Mouse (Mus musculus) ZHBTc4 (cell line): ENCODE results near the gene Ccsap.
A peak's percentile ranks its signal among the peaks of the same experiment; 100 is the strongest.

Source experiments
- DNase-seq: peaks from one replicate; pipeline ENCODE4 v3.0.0-alpha.2; 2011; ENCODE audit warnings: low read depth, low spot score

Ccsap gene

DNA sequence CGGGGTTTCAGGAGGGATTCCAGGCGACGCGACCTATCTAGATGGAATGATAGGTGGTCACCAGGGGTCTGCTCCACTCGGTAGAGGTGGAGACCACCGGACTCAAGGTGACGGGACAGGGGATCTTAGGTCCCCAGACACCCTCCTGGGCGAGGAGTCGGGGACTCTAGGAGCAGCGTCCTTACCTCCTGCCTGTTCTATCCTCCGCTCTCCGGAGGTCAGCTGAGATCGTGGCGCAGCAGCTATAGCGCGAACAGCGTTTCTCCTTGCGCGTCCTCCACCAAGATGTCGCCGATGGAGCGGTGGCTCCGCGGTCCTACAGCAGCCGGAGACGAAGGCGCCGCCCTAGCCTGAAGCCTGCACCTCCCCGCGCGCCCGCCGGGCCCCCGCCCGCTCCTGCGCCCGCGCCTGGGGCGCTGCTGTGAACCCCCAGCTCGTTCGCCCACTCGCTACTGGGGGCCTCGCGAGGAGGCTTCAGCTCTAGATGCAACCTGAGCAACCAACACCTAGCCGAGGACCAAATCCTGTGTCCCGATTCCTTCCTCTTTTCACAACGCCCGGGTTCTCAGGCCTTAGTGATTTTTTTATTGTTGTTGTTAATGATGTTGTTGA is at the start of gene Ccsap:
TSS of gene Ccsap (minus strand) at position 562 of the 612 bp plus-strand sequence.
- DNase-seq, result no peak

DNA sequence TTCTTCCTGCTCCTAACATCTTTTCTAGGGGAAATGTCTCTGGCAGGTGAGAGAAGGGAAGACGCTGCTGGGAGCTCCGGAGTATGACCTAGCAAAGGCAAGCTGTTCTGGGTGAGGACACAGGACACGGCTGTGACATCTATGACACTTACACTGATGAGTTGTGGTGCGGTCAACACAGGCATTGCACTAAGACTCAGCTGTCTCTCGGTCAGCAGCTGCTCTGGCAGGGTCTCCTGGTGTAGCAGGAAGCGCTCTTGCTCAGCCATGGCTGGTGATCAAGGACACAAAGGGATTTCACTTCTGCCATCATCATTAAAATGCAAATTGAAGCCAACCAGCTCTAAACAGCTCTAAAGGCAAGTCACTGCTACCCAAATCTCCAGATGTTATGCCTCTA is 47.6 kb upstream of the Ccsap start:
- DNase-seq, result no peak

DNA sequence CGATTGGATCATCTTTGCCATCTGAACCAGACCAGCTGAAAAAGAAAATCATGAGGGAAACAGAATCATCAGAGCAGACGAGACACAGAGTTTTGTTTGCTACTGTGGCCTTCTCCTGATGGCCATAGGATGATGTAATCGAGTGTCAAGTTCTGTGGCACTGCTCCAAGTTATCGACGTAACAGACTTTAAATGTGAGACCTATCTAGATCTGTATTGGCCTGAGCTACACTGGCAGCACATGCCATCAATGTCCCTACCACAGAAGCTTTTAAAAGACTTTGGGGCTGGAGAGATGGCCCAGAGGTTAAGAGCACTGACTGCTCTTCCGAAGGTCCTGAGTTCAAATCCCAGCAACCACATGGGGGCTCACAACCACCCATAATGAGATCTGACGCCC is 42.6 kb upstream of the Ccsap start:
- no peak for DNase-seq

DNA sequence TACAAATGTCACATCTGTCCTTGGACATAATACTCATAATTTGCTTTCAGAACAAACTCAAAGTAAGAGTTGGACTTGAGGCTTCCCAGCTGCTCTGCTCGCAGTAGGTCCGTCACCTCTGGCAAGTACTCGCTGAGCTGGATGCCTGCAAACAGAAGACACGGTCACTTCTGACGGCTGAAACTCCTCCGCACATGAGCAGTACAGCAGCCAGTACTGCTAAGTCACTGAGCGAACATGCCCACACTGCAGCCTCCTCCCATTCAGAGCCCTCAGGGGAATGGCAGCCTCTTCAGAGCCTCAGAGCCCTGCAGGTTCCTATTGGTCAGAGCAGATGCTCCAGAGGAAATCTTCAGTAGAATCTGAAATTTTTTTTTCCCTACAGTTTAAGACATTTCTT is 39.4 kb upstream of the Ccsap start:
- no peak for DNase-seq

DNA sequence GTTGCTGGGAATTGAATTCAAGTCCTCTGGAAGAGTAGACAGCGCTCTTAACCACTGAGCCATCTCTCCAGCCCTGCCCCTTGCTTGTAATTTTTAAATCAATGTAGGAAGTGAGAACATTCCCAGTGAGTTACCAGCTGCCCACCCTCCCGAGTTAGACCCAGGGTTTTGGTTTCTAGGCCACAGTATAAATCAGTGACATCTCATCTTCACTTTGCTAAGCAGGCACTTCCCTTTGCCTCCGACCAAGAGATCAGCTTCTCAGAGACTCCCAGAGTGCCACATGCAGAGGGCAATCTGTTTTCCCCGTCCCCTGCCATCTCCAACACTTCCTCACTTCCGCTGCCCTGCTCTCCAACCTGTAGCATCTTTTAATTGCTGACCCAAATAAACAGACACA is 38.6 kb upstream of the Ccsap start:
- no peak for DNase-seq

DNA sequence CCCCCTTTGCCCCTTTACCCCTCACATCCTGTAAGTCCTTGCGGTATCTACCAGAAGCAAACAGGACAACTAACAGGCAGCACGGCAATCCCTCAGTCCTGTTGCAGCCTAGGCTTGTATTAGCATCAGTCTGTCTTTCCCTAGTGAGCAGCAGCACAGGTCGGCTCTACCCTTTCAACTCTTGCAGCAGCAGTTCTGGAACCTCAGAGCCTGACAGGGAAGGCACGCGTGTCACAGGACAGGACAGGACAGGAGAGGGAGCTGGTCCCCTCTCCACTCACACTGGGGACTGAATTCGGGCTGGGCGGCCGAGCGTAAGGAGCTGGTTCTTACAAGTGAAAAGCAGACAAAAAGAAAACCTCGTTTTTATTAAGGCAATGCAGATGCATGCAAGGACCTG is 36.8 kb upstream of the Ccsap start:
- DNase-seq, result no peak

DNA sequence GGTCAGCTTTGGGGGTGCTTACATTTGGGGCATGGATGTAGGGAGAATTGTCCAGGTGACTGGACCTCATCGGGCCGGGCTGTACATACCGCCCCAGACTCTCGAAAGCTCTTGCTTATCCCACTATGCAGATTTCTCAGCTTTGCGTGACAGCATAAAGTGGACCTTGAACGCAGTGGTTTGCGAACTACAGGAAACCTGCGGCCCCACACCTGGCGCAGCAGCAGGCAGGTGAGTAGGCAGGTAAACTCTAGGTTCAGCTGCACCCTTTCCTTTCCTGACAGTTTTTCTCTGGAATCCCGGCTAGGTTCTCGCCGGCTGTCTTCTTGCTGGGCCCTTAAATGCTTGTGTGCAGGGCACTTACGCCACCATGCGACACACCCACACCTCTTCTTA is 36.4 kb upstream of the Ccsap start:
- no peak for DNase-seq

DNA sequence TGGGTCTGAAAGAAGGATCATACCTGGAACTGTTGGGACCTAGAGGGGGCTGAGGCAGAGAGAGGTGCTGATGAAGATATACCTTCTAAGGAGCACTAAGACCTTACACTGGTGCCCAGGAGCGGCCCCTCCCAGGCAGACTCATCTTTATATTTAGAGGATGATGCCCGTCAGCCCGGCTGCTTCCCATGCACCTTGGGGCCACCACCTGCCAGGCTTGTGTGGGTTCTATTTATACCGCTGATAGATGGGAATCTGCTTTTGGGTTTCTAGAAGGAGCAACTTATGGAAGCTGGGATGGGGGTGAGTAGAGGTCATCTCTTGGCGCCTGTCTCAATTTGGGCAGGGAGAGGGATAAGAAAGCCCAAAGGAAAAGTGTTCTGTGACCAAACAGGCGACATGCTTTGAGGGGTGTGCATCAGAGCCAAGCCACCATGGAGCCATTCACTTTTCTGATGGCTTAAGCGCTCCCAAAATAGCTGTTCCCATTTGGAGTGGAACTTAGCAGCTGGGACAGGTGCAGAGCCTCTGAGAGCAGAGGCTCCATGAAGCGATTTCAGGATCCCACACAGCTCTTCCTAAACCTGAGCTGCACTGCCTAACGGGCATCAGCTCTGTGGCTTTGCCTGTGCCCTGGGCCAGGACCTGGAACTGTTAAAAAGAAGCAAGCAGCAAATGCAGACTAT is 35.8 kb upstream of the Ccsap start:
- no peak for DNase-seq

DNA sequence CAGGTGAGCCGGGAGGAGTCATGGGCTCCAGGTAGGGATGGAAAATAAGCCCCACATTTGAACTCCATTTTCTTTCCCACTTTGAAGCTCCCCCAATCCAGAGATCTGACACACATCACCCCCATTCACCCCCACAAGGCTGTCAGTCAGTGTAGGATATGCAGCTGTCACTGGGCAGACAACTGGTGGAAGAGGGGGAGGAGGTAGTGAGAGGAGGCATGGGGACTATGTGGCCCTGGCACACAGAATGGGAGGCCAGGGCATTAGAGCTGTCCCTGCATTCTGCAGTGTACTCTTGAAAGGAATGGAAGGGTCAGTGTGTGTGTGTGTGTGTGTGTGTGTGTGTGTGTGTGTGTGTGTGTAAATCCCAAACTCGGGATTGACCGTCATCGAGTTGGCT is 35.2 kb upstream of the Ccsap start:
- no peak for DNase-seq

DNA sequence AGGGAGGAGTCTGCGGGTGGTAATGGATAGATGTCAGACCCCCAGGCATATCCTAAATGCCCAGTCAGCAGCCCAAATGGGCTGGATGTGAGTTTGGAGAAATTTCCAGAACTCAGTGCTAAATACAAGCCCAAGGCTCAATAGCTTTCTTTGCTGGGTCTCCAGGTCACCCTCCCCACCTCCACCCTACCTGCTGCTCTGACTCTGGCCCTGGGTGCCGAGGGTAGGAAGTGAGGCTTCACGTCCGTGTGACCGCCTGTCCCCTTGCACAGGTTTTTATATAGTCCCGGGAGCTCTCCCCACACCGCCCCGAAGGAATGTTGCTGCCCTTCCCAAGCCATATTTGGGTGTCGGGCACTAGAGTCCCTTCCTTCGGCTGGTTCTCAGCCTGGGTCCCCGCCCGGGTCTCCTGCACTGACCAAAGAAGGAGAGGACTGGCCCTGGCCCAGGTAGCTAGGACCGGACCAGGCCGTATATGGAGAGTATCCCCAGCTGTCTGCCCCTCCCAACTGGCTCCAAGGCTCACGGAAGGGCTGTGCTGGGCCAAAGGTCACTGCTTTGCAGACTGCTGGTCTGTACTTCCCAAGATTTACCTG is 34.6 kb upstream of the Ccsap start, which contains the start of gene Acta1:
TSS of gene Acta1 (minus strand) at position 250 of the 596 bp plus-strand sequence.
- DNase-seq, result no peak

DNA sequence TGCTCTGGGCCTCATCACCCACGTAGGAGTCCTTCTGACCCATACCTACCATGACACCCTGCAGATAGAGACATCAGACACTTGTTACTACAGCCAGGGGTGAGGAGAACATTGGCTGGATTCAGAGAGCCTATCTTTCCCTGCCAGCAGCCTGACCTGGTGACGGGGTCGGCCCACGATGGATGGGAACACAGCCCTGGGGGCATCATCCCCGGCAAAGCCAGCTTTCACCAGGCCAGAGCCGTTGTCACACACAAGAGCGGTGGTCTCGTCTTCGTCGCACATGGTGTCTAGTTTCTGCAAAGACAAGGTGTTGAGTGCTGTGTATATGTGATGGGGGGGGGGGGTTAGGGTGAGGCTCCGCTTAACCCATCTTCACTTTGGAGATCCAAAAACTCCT is 33.4 kb upstream of the Ccsap start:
- DNase-seq, result no peak

DNA sequence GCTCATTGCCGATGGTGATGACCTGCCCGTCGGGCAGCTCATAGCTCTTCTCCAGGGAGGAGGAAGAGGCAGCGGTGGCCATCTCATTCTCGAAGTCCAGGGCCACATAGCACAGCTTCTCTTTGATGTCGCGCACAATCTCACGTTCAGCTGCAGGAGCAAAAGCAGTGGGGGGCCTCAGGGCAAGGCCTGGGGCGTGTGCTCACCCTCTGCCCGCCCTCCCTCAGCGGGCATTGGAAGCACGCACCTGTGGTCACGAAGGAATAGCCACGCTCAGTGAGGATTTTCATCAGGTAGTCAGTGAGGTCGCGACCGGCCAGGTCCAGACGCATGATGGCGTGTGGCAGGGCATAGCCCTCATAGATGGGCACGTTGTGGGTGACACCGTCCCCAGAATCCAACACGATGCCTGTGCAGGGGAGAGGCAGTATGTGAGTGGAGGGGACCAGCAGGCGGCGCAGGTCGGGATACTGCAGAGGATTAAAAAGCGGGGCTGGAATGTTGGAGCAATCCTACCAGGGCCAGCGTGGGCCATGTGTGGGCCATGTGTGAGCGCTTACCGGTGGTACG is 32.7 kb upstream of the Ccsap start:
- peak; percentile 34 for DNase-seq

DNA sequence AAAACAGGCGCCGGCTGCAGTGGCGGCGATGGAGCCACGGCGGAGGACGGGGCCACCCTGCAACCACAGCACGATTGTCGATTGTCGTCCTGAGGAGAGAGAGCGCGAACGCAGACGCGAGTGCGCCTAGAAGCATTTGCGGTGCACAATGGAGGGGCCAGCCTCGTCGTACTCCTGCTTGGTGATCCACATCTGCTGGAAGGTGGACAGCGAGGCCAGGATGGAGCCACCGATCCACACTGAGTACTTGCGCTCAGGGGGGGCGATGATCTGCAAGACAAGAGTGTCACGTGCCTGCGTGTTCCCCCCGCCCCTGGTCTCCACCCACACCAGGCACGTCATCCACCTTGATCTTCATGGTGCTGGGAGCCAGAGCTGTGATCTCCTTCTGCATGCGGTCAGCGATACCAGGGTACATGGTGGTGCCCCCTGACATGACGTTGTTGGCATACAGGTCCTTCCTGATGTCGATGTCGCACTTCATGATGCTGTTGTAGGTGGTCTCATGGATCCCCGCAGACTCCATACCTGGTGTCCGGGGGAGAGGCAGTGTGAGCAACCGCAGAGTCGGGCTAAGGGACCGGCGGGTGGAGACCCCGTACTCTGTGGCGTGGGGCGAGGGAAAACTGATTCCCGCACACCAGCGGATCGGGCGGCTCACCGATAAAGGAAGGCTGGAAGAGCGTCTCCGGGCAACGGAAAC is 32.0 kb upstream of the Ccsap start:
- peak; percentile 45 for DNase-seq

DNA sequence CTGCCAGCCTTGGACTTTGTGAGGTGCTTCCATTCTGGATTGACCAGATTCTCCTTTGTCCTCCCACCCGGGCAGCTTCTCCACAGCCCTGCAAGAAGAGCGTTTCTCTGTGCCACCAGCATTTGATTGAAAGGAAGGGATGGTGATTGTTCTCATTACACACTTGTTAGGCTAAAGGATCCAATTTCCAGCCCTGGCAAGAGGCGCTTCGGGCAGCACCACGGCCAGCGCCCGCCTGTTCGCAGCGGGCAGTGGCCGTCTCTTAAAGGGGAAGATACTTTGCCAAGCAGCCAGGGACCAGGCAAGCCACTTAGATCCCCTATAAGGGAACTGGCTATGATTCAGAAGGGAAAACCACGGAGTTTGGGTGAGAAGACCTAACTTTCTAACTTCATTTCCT is 31.3 kb upstream of the Ccsap start:
- DNase-seq, result peak; percentile 67

DNA sequence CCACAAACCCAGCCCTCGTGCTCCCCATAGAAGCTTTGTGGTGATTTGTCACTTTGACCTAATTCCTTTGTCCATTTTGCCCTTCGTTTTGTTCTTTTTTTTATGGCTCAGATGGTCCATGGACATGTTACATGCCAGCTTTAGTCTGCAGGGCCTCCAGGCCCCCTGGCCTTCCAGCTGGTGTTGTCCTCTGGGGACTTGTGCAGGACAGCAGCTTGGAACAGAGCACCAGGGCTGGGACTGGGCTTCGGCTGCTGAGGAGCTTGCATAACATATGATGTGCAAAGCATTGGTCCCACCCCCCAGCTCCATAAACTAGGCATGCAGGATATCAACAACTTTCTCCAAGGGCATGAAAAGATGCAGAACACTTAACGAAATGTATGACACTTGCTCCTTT is 29.8 kb upstream of the Ccsap start:
- no peak for DNase-seq

DNA sequence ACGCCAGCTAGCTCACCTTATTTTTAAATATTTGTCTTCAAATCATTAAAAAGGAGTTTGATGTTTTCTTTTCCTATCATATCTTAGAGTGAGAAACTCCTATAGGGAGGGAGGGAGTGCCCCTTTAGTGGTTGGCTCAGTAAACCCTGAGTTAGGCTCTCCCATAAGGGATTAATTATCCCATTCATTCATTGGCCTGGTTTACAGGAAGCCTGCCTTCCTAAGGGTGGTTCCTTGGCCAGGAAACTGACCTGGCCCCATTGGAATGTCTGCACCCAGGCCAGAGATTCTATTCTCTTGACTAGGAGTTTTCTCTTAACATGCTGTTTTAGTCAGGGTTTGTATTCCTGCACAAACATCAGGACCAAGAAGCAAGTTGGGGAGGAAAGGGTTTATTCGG is 27.9 kb upstream of the Ccsap start:
- DNase-seq, result no peak

DNA sequence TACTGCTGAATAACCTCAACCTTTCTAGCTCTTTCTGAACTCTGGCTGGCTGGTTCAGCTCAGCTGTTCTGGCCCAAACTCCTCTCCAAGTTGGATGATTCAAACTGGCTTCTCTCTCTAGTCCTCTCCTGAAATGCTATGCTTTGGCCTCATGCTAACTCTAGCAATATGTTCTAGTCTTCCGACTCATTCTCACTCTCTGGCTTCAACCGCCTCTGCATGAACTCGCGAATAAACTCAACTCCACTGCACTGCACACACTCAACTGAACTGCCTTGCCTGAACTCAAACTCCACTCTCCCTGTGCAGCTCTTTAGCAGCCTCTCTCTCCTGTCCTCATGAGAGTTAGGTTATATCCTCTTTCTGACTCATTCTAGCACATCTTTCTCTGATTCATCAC is 27.2 kb upstream of the Ccsap start:
- no peak for DNase-seq

DNA sequence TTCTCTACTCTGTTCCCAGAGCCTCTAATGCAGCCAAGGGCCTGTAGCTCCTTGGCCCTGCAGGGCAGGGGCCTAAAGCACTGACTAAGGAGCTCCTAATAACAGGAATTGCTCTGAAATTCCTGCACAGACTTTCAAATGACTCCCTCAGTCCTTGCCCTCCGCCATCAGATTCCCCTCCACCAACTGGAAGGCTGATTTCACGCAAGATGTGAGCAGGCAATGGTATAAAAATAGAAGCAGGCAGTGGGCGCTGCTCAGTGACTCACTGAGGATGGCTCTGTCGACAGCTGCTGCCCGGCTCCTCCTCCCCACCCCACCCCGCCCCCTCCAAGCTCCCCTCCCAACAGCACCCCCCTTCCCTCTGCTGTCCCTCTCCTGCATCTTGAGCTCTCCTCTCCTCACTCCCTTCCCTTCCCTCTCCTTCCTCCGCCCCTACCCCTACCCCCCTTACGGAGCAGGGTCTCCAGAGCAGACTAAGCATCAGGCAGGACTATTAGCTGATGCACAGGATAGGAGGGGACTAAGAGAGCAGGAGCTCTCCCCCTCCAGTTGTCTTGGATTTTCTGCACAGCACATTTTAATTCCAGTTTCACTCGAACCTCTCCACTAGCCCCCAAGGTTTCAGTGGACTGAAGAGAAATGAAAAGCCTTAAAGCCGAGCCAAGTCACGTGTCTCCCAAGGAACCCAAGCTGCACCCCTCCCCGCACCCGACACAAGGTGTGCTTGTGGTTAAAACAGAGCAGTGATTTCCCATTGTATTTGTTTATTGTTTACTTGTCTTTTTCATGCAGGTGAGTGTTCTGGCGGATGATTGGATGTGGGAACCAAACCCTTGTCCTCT is 24.9 kb upstream of the Ccsap start:
- no peak for DNase-seq

DNA sequence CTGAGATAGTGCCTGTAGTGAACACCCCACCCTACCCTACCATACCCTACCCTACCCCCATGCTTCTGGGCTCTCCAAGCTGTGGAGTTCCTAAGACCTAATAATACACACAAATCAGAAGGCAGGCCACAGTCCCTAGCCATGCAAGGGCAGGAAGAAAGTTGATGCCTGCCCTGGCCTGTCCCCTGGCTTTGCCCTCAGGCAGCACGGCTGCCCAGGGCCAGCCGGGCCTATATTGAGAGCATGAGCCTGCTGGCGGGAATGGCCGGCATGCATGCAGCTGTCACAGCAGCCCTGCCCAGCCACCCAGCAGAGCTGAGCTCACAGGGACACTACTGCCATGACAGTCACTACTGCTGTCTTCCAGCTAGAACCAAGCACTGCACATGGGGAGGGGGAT is 23.1 kb upstream of the Ccsap start:
- no peak for DNase-seq

DNA sequence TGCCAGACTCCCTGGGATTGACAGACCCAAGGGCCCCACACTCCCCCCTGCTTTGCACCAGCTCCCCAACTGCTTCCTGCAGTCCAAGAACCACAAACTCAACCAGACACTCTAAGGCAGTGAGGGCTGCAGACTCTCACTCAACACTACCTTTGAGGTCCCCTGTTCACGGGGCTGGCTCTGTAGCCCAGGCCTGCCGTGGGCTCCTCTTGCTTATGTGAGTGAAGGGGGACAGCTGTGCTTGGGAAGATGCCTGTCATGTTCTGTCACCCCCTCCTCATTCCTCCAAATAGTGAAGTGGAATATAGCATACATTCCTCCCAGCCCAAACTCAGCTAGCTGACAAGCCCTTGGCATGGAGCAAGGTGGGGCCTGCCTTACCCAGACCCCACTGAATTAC is 22.4 kb upstream of the Ccsap start:
- DNase-seq, result no peak

DNA sequence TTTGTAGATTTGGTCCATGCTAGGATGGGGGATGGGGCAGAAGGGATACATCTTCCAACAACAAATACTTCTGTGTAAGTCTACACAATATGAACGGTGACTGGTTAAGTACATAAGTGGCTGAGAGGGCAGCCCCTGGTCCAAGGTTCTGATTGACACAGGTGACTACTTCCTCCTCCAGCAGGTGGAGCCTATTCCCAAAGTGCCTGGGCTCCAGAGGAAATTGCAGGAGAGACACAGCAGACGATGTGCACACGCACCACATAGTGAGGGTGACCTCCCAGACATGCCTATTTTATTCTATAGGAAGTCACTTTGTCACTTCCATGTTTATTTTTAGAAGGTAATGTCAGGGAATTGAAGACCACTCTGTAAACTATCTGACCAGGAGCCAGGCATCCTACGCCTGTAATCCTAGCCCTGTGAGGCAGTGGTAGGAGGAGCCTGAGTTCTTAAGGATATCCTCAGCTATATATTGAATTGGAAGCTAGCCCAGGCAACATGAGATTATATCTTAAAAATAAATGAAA is 20.9 kb upstream of the Ccsap start:
- DNase-seq, result no peak
